In genomic region chr9:120702836-120703235, GRCm38 (mm10) we compare ENCODE assay signal across 12 mouse cellular contexts.
DNase-seq lines count a peak whose midpoint lies in the region; ATAC-seq lines count a peak whose summit lies in the region.
"Had no signal": no experiment of that assay in that cellular context is flagged by ENCODE, and none has a peak within 500 bp of the region (broad histone marks: within the 10 kb centered on the region; RNA-seq: fewer than 3 reads in every experiment).

No protein-coding gene starts in this region.

- H3K4me3 ChIP-seq in forebrain, embryonic 12.5 days (replicated peaks), result no peak overlapping the region
- no peak overlapping the region for H3K4me3 ChIP-seq in forebrain, embryonic 16.5 days (replicated peaks; ENCODE audit: low read length)
- no peak overlapping the region for H3K4me3 ChIP-seq in midbrain, embryonic 13.5 days (replicated peaks)
- H3K4me3 ChIP-seq in midbrain, embryonic 16.5 days (ENCODE audit: low read depth, low read length), result no peak overlapping the region
- H3K4me3 ChIP-seq: heart, embryonic 12.5 days had no signal

- ATAC-seq in forebrain, embryonic 12.5 days (ENCODE audit: low FRiP score), result no peak
- no peak for ATAC-seq in forebrain, embryonic 16.5 days
- no peak for ATAC-seq in midbrain, embryonic 13.5 days
- no peak for ATAC-seq in midbrain, embryonic 16.5 days

- 75% methylated on average over 7 of the region's 7 CpGs for WGBS in forebrain, embryonic 12.5 days
- WGBS in forebrain, embryonic 16.5 days, result 72% methylated on average over 7 of the region's 7 CpGs
- 83% methylated on average over 7 of the region's 7 CpGs for WGBS in midbrain, embryonic 13.5 days
- WGBS in midbrain, embryonic 16.5 days, result 72% methylated on average over 7 of the region's 7 CpGs

- H3K9ac ChIP-seq in forebrain, embryonic 12.5 days, result no peak overlapping the region
- H3K9ac ChIP-seq in forebrain, embryonic 16.5 days (replicated peaks; ENCODE audit: low read depth, low read length), result no peak overlapping the region
- H3K9ac ChIP-seq in midbrain, embryonic 13.5 days (replicated peaks), result no peak overlapping the region
- no peak overlapping the region for H3K9ac ChIP-seq in midbrain, embryonic 16.5 days (ENCODE audit: low read depth, low read length)
- H3K9ac ChIP-seq: heart, embryonic 12.5 days had no signal

- H3K4me1 ChIP-seq in forebrain, embryonic 12.5 days, result peaks cover 16% of the 10 kb centered on the region
- H3K4me1 ChIP-seq in forebrain, embryonic 16.5 days (replicated peaks; ENCODE audit: control insufficient read depth, insufficient read depth, low read length), result peaks cover 5% of the 10 kb centered on the region
- H3K4me1 ChIP-seq in midbrain, embryonic 13.5 days (replicated peaks), result peaks cover 16% of the 10 kb centered on the region
- H3K4me1 ChIP-seq in midbrain, embryonic 16.5 days (ENCODE audit: control insufficient read depth, insufficient read depth, low read length), result peaks cover 2% of the 10 kb centered on the region; the same call in 1 of the 2 replicates
- H3K4me1 ChIP-seq: heart, embryonic 12.5 days had no signal

- no peaks in the 10 kb centered on the region for H3K9me3 ChIP-seq in forebrain, embryonic 12.5 days
- H3K9me3 ChIP-seq in forebrain, embryonic 16.5 days (ENCODE audit: control insufficient read depth, low read length), result no peaks in the 10 kb centered on the region
- H3K9me3 ChIP-seq in midbrain, embryonic 13.5 days, result no peaks in the 10 kb centered on the region
- H3K9me3 ChIP-seq in midbrain, embryonic 16.5 days (replicated peaks; ENCODE audit: control insufficient read depth, low read length, poor library complexity, severe bottlenecking), result no peaks in the 10 kb centered on the region
- H3K9me3 ChIP-seq: heart, embryonic 12.5 days had no signal

- peak; percentile 48 for DNase-seq in layer of hippocampus, adult 11-12 months (ENCODE audit: low spot score)
- DNase-seq in layer of hippocampus, adult 9-10 months (ENCODE audit: low spot score), result no peak
- DNase-seq in right cerebral cortex, postnatal 25 days, result peak; percentile 41
- no peak for DNase-seq in cerebellum, adult 18-20 months
- DNase-seq: adrenal gland, postnatal 14 days; thymus, adult 2 months had no signal

- H3K4me2 ChIP-seq in forebrain, embryonic 12.5 days, result no peak overlapping the region
- no peak overlapping the region for H3K4me2 ChIP-seq in forebrain, embryonic 16.5 days (ENCODE audit: low read length)
- H3K4me2 ChIP-seq in midbrain, embryonic 13.5 days (replicated peaks), result no peak overlapping the region
- no peak overlapping the region for H3K4me2 ChIP-seq in midbrain, embryonic 16.5 days (ENCODE audit: low read length)
- H3K4me2 ChIP-seq: heart, embryonic 12.5 days had no signal

- H3K36me3 ChIP-seq in forebrain, embryonic 12.5 days (replicated peaks), result no peaks in the 10 kb centered on the region
- no peaks in the 10 kb centered on the region for H3K36me3 ChIP-seq in forebrain, embryonic 16.5 days (ENCODE audit: control insufficient read depth, insufficient read depth)
- no peaks in the 10 kb centered on the region for H3K36me3 ChIP-seq in midbrain, embryonic 13.5 days
- no peaks in the 10 kb centered on the region for H3K36me3 ChIP-seq in midbrain, embryonic 16.5 days (ENCODE audit: control insufficient read depth, insufficient read depth, low read length)
- H3K36me3 ChIP-seq: heart, embryonic 12.5 days had no signal

- H3K27ac ChIP-seq in forebrain, embryonic 12.5 days, result peak overlapping the region; percentile 46; the same call in 1 of the 2 replicates
- no peak overlapping the region for H3K27ac ChIP-seq in forebrain, embryonic 16.5 days (ENCODE audit: low read length)
- H3K27ac ChIP-seq in midbrain, embryonic 13.5 days, result peak overlapping the region; percentile 58
- H3K27ac ChIP-seq in midbrain, embryonic 16.5 days (ENCODE audit: low read length), result no peak overlapping the region
- H3K27ac ChIP-seq: macrophage had no signal

- H3K27me3 ChIP-seq in forebrain, embryonic 12.5 days, result no peaks in the 10 kb centered on the region
- H3K27me3 ChIP-seq in forebrain, embryonic 16.5 days (replicated peaks; ENCODE audit: control insufficient read depth, insufficient read depth, low read length), result no peaks in the 10 kb centered on the region
- H3K27me3 ChIP-seq in midbrain, embryonic 13.5 days, result no peaks in the 10 kb centered on the region
- no peaks in the 10 kb centered on the region for H3K27me3 ChIP-seq in midbrain, embryonic 16.5 days (ENCODE audit: control insufficient read depth, insufficient read depth, low read depth, low read length)

Comparison
In these comparisons a context has a peak if more than half of its experiments do, and no peak if none do; other contexts are left out.
1. H3K27ac ChIP-seq: peak in forebrain, embryonic 12.5 days (single experiment) and midbrain, embryonic 13.5 days (single experiment); none in forebrain, embryonic 16.5 days (single experiment) and midbrain, embryonic 16.5 days (single experiment).
2. DNase-seq: peak in layer of hippocampus, adult 11-12 months (single experiment) and right cerebral cortex, postnatal 25 days (single experiment); none in layer of hippocampus, adult 9-10 months (single experiment) and cerebellum, adult 18-20 months (0 of 2).